Mouse (Mus musculus): ENCODE measurements around the gene Cryz.
"Not testable (repeated sequence)": the region's sequence is repeated elsewhere in the genome, so short reads cannot be mapped to it uniquely, and the experiment has no call there.

Gene Cryz

GRCm38 (mm10) chr3:154611888-154612287 is 15.4 kb downstream of the Cryz start:
- DNase-seq (ENCODE audit: low spot score in 2 of 2), result no peak

DNA sequence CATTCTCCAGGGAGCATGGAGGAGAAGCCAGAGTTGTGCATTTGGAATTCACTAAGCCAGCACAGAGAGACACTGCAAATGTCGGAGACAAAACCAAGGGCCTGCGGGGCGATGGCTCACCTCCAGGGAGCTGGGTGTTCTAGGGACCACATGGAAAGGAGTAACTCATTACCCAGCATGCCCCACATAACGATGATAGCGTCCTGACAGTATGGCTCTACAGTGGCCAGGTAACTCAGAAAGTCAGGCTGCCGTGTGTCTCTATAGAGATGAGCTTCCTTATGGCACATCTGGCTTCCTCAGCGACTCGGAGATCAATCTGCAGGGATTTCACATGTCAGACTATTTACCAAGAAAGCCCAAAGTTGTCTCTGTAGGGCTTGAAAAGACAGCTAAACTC is 18.3 kb downstream of the Cryz start:
- no peak for DNase-seq (ENCODE audit: low spot score in 2 of 2)

GRCm38 (mm10) chr3:154615304-154615703 is 18.8 kb downstream of the Cryz start:
- DNase-seq (ENCODE audit: low spot score in 2 of 2), result no peak

DNA sequence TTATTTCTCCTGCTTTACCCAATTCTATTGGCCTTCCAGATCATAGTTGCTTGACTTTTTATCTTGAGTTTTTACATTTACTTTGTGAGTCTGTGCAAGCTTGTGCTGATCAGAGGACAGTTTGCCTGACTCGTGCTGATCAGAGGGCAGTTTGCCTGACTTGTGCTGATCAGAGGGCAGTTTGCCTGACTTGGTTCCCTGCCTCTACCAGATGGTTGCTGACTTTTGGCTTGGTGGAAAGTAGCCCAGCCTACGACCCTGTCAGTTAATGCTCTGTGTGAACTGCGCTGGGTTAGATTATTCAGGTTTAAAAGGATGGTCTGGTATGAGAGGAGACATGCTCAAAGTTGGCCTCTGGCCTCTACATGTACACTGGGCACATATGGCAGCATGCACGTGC is 19.6 kb downstream of the Cryz start:
- DNase-seq (ENCODE audit: low spot score in 2 of 2), result no peak

GRCm38 (mm10) chr3:154628284-154628683 is 31.8 kb downstream of the Cryz start:
- DNase-seq (ENCODE audit: low spot score in 2 of 2), result no peak

DNA sequence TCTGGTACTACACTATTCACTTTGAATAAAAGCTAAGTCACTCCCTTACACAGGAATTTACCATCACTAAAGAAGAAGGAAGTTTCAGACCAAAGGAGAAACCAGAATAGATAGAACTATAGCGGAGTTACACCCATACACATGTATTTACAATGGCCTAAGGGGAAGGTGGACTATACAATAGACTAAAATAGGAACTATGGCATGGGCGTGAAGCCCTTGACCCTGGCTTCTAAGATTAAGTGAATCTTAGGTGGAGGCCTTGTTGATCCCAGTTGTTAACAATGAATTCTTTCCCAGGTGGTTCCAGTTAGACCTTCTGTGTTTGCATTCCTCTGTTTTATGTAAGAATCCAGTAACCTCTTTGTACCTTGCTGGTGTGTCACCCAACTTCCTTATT is 34.8 kb downstream of the Cryz start:
- DNase-seq (ENCODE audit: low spot score in 2 of 2), result not testable (repeated sequence)

DNA sequence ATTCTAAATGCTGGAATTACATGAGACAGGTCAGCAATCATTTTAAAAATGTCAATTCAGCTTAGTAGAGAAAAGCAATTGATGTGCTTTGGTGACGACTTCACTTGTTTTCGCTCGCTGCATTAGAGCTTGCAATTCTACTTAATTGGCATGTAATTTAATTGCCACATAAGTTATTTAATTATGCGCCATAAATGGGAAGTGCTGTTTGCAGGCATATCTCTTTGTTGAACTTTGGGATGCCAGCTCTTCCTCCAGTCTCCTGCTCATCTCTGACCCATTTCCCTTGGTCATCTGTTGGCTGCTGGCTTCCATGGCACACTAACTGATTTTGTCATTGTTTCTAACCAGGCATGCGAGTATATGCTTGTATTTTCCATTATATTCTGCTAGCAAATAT is 36.6 kb downstream of the Cryz start:
- no peak for DNase-seq (ENCODE audit: low spot score in 2 of 2)

- no peak for DNase-seq (ENCODE audit: low spot score in 2 of 2)
Observed at GRCm38 (mm10) chr3:154646638-154647442, 50.3 kb downstream of the Cryz start.

DNA sequence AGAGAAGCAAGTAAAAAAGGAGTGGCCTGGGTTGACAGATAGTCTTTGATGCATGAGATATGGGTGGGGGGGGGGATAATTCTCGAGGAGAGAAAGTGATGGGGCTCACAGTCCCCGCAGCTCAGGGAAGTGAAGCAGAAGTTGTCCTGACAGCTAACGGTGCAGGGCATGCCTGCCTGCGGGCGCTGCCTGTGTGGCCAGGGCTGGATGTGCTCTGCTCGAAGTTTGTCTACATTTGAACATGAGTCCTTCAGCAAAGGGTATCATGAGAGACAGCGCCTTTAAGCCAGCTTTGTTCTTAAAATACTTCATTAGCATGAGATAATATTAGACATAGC is 50.9 kb downstream of the Cryz start:
- DNase-seq (ENCODE audit: low spot score in 2 of 2), result no peak

DNA sequence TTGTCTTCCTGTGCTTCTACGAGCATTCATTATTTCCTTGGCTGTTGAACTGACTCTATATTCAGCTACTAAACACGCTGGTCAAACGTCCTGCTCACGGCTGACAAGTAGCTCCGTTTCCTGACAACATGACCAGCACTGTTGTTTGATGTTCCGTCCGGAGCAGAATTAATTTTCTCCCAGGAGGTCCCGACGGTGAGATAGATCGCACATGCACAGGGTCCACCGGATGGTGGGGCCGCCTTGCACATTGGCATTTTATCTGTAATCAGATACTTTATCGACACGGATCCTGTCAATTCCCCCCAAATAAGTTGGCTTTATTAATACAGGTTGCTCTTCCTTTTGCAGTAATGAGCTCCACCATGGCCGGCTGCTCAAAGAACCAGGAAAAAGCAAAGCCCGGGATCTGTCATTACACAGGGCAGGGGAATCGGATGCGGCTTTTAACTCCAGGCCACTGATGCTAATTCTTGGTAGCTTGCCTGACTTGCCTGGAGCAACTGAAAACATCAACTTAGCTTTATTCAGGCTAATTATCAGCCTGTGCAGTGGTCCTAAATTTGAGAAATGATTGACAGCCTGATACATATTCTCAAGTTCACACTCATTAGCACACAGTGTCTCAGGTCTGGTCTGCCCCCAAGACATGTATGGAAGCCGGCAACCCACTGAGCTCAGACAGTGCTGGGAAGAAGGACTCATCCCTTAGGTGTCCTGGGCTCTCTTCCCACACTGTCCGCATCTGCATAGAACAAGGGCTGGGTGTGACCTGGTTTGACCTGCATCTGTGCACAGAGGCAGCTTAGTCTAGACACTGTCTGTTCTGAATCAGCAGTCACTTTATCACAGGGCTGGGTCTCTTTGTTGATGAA is 53.1 kb downstream of the Cryz start:
- no peak for DNase-seq (ENCODE audit: low spot score in 2 of 2)

- DNase-seq (ENCODE audit: low spot score in 2 of 2), result no peak
Observed at GRCm38 (mm10) chr3:154651192-154651821, 54.8 kb downstream of the Cryz start.

DNA sequence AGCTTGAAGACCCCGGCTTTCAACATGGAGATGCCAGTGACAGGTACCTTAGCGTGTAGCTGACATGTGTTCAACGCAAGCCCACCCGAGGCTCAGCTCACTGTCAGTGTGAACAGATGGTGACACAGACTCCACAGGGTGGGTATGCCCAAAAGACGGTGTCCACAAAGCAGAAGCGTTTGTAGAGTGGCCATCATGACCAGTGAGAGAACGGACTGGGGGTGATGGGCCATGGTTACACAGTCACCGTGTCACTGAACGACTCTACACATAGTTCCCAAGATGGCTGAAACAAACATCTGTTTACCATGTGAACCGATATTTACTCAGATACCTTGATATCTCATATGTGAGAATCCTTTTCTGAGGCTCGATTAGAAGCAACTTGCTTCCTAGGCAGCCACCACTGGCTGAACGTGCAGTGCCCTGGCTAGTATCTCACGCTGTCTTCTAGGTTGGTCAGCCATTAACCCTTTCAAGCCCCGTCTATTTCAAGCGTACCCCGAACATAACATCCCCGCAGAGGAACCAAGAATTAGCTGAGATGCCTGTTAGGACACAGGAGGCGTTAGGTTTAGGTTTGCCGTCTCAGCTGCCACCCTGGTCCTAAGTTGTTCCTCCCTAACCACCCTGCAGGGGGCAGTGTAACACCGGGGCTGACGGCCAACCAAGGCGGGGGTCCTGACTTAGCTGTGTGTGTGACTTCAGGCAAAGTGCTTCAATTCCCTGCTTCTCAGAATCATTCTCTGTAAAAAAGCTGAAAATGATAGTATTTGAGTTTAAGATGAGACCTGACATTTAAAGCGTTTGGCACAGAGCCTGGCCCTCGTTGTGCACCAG is 56.3 kb downstream of the Cryz start:
- DNase-seq (ENCODE audit: low spot score in 2 of 2), result peak; percentile 23 to 65

DNA sequence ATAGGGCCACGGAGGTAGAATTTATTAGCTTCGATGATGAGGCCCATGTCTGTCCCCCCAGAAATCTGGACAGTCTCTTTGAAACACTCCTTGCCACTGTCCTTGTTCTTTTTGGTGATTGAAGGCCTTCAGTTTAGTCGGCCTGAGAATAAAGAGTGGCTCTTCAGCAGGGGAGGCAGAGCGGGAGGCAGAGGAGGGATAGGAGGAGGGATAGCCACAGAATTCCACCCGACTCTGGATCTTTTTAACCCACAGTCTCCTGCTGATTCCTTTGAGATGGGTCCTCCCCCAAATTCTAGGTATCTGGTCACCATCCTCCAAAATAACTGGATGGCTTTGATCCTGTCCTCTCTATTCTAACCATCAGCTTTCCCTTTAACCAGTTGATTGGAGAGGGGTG is 56.9 kb downstream of the Cryz start:
- DNase-seq (ENCODE audit: low spot score in 2 of 2), result no peak

GRCm38 (mm10) chr3:154654284-154654683 is 57.8 kb downstream of the Cryz start:
- DNase-seq (ENCODE audit: low spot score in 2 of 2), result no peak

DNA sequence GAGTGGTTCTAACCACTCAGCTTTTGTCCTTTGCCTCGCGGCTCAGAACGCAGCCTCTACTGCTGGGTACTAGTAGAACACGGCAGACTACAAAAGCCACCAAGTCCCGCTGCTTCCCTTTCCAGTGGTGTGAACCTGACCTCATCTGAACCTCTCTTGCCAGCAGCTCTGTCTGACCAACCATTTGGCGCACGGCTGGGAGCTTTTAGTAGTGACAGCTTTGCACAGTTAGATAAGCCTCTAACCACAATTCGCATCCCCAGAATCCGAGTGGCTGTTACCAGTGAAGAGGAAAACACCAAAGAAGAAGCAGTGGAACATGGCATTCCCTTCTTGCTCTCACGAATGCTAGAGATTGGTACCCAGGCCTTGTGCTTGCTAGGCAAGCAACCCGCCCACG is 58.4 kb downstream of the Cryz start:
- DNase-seq (ENCODE audit: low spot score in 2 of 2), result no peak

DNA sequence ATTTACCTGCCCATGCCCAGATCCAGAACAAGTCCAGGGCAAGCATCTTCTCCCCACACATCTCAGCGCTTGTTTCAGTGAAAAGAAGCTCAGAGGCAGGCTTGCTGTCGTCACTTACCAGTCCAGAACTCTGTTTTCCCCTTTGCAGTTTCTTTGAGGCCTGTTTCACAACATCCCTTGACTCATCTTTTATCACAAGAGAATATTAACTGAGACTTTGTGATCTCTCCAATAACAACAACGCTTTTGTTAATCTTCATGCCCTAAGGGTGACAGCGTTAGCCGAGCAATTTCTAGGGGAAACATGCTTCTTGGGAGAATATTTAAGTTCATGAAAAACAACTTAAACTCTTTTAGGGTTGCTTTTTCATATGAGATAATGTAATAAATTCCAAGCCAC is 59.2 kb downstream of the Cryz start:
- DNase-seq (ENCODE audit: low spot score in 2 of 2), result no peak

- no peak for DNase-seq (ENCODE audit: low spot score in 2 of 2)
Observed at GRCm38 (mm10) chr3:154663545-154663944, 67.0 kb downstream of the Cryz start, which contains the start of gene Erich3. Gene Erich3 (plus strand): TSS chr3:154663859.

- peak in 1 of 2 experiments; percentile 51 for DNase-seq (ENCODE audit: low spot score in 2 of 2)
Observed at GRCm38 (mm10) chr3:154663976-154664581, 67.6 kb downstream of the Cryz start.

- DNase-seq (ENCODE audit: low spot score in 2 of 2), result peak in 1 of 2 experiments; percentile 30
Observed at GRCm38 (mm10) chr3:154664636-154665035, 68.1 kb downstream of the Cryz start.

GRCm38 (mm10) chr3:154668485-154668884 is 72.0 kb downstream of the Cryz start:
- no peak for DNase-seq (ENCODE audit: low spot score in 2 of 2)

- DNase-seq (ENCODE audit: low spot score in 2 of 2), result no peak
Observed at GRCm38 (mm10) chr3:154670584-154670983, 74.1 kb downstream of the Cryz start.

All from spleen, postnatal 4 days (tissue).